Mouse (Mus musculus): Measurements from ENCODE around the gene Cacng6. TPM values are rescaled to one million over a fixed set of nuclear protein-coding genes. Genes with fewer than 3 reads are reported as not detected.

Cacng6 gene
- not detected in 2 replicates for polyA plus RNA-seq (2012)

- H3K36me3 ChIP-seq (ENCODE audit: control insufficient read depth) = no peaks in the 10 kb centered on the region
- H3K4me3 ChIP-seq (replicated peaks) = no peak within 1 kb of the TSS
- peaks cover 36% of the 10 kb centered on the region for H3K27me3 ChIP-seq (ENCODE audit: control insufficient read depth)
- H3K4me1 ChIP-seq (ENCODE audit: control insufficient read depth) = no peaks in the 10 kb centered on the region
- TF ChIP-seq TAL1 (IDR thresholded peaks at IDR 0.05; ENCODE audit: low read length) (no peak), GATA1 (IDR thresholded peaks at IDR 0.05; ENCODE audit: low read length) (no peak)
- H3K9me3 ChIP-seq (ENCODE audit: control insufficient read depth, low read length) = no peaks in the 10 kb centered on the region
Observed at GRCm38 (mm10) chr7:3423895-3424294, at the start of gene Cacng6. Gene Cacng6, plus strand, starts transcription at chr7:3424195.

GRCm38 (mm10) chr7:3376831-3377230 lies 47.2 kb upstream of the Cacng6 start:
- no peaks in the 10 kb centered on the region for H3K4me1 ChIP-seq (ENCODE audit: control insufficient read depth)
- no peaks in the 10 kb centered on the region for H3K27me3 ChIP-seq (ENCODE audit: control insufficient read depth)
- TF ChIP-seq GATA1 (IDR thresholded peaks at IDR 0.05; ENCODE audit: low read length) = no peak
- no peak for TF ChIP-seq TAL1 (IDR thresholded peaks at IDR 0.05; ENCODE audit: low read length)
- no peaks in the 10 kb centered on the region for H3K9me3 ChIP-seq (ENCODE audit: control insufficient read depth, low read length)
- H3K36me3 ChIP-seq (ENCODE audit: control insufficient read depth) = no peaks in the 10 kb centered on the region
- no peak overlapping the region for H3K4me3 ChIP-seq (replicated peaks)

- H3K36me3 ChIP-seq (ENCODE audit: control insufficient read depth) = no peaks in the 10 kb centered on the region
- H3K9me3 ChIP-seq (ENCODE audit: control insufficient read depth, low read length) = no peaks in the 10 kb centered on the region
- H3K4me1 ChIP-seq (ENCODE audit: control insufficient read depth) = no peaks in the 10 kb centered on the region
- no peak overlapping the region for H3K4me3 ChIP-seq (replicated peaks)
- no peak for TF ChIP-seq TAL1 (IDR thresholded peaks at IDR 0.05; ENCODE audit: low read length)
- no peaks in the 10 kb centered on the region for H3K27me3 ChIP-seq (ENCODE audit: control insufficient read depth)
Observed at GRCm38 (mm10) chr7:3382123-3382522, 41.9 kb upstream of the Cacng6 start.

- H3K4me3 ChIP-seq (replicated peaks) = no peak overlapping the region
- no peaks in the 10 kb centered on the region for H3K27me3 ChIP-seq (ENCODE audit: control insufficient read depth)
- no peaks in the 10 kb centered on the region for H3K4me1 ChIP-seq (ENCODE audit: control insufficient read depth)
- no peaks in the 10 kb centered on the region for H3K36me3 ChIP-seq (ENCODE audit: control insufficient read depth)
- no peaks in the 10 kb centered on the region for H3K9me3 ChIP-seq (ENCODE audit: control insufficient read depth, low read length)
- TF ChIP-seq GATA1 (IDR thresholded peaks at IDR 0.05; ENCODE audit: low read length) = no peak
- no peak for TF ChIP-seq TAL1 (IDR thresholded peaks at IDR 0.05; ENCODE audit: low read length)
Observed at GRCm38 (mm10) chr7:3384807-3385319, 39.1 kb upstream of the Cacng6 start.

- no peaks in the 10 kb centered on the region for H3K4me1 ChIP-seq (ENCODE audit: control insufficient read depth)
- TF ChIP-seq TAL1 (IDR thresholded peaks at IDR 0.05; ENCODE audit: low read length) = no peak
- no peak for TF ChIP-seq GATA1 (IDR thresholded peaks at IDR 0.05; ENCODE audit: low read length)
- H3K4me3 ChIP-seq (replicated peaks) = no peak overlapping the region
- no peaks in the 10 kb centered on the region for H3K36me3 ChIP-seq (ENCODE audit: control insufficient read depth)
- no peaks in the 10 kb centered on the region; the same call in 1 of the 2 replicates for H3K27me3 ChIP-seq (ENCODE audit: control insufficient read depth)
- H3K9me3 ChIP-seq (ENCODE audit: control insufficient read depth, low read length) = no peaks in the 10 kb centered on the region
Observed at GRCm38 (mm10) chr7:3386036-3386730, 37.8 kb upstream of the Cacng6 start.

GRCm38 (mm10) chr7:3387761-3388160 lies 36.2 kb upstream of the Cacng6 start:
- no peaks in the 10 kb centered on the region for H3K9me3 ChIP-seq (ENCODE audit: control insufficient read depth, low read length)
- no peak overlapping the region for H3K4me3 ChIP-seq (replicated peaks)
- H3K36me3 ChIP-seq (ENCODE audit: control insufficient read depth) = no peaks in the 10 kb centered on the region
- no peaks in the 10 kb centered on the region for H3K4me1 ChIP-seq (ENCODE audit: control insufficient read depth)
- no peaks in the 10 kb centered on the region; the same call in 1 of the 2 replicates for H3K27me3 ChIP-seq (ENCODE audit: control insufficient read depth)
- TF ChIP-seq GATA1 (IDR thresholded peaks at IDR 0.05; ENCODE audit: low read length) = no peak
- TF ChIP-seq TAL1 (IDR thresholded peaks at IDR 0.05; ENCODE audit: low read length) = no peak

- H3K36me3 ChIP-seq (ENCODE audit: control insufficient read depth) = no peaks in the 10 kb centered on the region
- H3K27me3 ChIP-seq (ENCODE audit: control insufficient read depth) = no peaks in the 10 kb centered on the region; the same call in 1 of the 2 replicates
- H3K9me3 ChIP-seq (ENCODE audit: control insufficient read depth, low read length) = no peaks in the 10 kb centered on the region
- H3K4me3 ChIP-seq (replicated peaks) = no peak overlapping the region
- no peak for TF ChIP-seq GATA1 (IDR thresholded peaks at IDR 0.05; ENCODE audit: low read length)
- no peak for TF ChIP-seq TAL1 (IDR thresholded peaks at IDR 0.05; ENCODE audit: low read length)
- no peaks in the 10 kb centered on the region for H3K4me1 ChIP-seq (ENCODE audit: control insufficient read depth)
Observed at GRCm38 (mm10) chr7:3388885-3389284, 35.1 kb upstream of the Cacng6 start.

GRCm38 (mm10) chr7:3389444-3390412 lies 34.3 kb upstream of the Cacng6 start:
- no peaks in the 10 kb centered on the region for H3K36me3 ChIP-seq (ENCODE audit: control insufficient read depth)
- TF ChIP-seq TAL1 (IDR thresholded peaks at IDR 0.05; ENCODE audit: low read length) (no peak), GATA1 (IDR thresholded peaks at IDR 0.05; ENCODE audit: low read length) (no peak)
- H3K9me3 ChIP-seq (ENCODE audit: control insufficient read depth, low read length) = no peaks in the 10 kb centered on the region
- no peak overlapping the region for H3K4me3 ChIP-seq (replicated peaks)
- H3K4me1 ChIP-seq (ENCODE audit: control insufficient read depth) = no peaks in the 10 kb centered on the region
- no peaks in the 10 kb centered on the region; the same call in 1 of the 2 replicates for H3K27me3 ChIP-seq (ENCODE audit: control insufficient read depth)
